Mouse (Mus musculus): ENCODE measurements around the gene Invs.

DNA sequence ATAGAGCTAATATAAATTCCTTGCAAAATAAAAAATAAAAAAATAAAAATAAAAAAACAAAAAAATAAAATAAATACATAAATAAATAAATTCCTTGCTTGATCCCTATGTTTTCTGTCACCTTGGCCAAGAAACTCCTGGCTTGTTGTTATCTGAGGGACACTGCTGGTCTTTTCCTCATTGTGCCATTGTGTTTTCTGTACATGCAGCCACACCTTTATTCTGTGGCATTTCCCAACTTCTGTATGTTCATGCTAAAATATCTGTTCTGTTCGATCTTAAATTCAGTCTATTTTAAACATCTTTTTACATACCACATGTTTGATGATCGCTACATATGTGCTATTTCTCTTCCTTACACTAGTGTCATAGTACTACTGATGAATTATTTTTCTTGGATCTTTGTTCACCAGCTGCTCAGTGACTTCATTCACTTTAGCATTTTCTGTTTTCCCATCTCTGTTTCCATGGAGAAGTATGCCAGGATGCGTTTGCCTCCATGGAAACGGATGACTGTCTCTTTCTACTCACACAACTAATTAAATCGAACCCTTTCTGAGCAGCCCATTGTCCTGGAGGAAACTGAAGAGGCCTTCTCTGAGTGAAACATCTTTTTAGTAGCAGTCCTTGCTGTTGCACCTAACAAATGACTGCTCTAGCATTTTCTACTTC is 7.7 kb downstream of the Invs start:
- TF ChIP-seq TAL1 (IDR thresholded peaks at IDR 0.05; ENCODE audit: low read length): no peak
- TF ChIP-seq MAX (IDR thresholded peaks at IDR 0.05; ENCODE audit: low read length): no peak
